Mouse (Mus musculus): ENCODE measurements around the gene Tmem201. TPM values are rescaled to one million over a fixed set of nuclear protein-coding genes. Genes with fewer than 3 reads are reported as not detected.

Gene Tmem201
- polyA plus RNA-seq, 1 experiment, result 74.0 TPM

DNA sequence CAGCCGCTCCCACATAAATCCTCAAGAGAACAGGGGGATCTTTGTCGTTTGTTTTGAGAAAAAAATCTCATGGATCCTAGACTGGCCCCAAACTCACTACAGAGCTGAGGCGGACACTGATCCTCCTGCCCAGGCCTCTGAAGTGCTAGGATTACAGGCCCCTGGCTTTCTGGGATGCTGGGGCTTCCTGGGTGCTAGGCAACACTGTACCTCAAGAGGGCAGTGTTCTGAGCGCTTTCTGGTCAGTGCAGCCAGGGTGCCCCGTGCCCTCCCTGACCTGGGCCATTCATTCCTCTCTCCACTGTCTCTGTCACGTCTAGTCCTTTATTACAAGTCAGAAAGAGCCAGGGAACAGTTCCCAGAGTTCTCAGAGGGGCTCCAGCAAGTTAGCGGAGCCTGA, 25.9 kb downstream of the Tmem201 start:
- DNase-seq (ENCODE audit: low read depth), result peak; percentile 50
- TF ChIP-seq POLR2A (IDR thresholded peaks at IDR 0.05; ENCODE audit: borderline replicate concordance, extremely low read depth, insufficient read depth, insufficient read length, poor library complexity, severe bottlenecking) (no peak), CTCF (IDR thresholded peaks at IDR 0.05; ENCODE audit: borderline replicate concordance, extremely low read depth, insufficient read depth, insufficient read length) (peak; percentile 79)

DNA sequence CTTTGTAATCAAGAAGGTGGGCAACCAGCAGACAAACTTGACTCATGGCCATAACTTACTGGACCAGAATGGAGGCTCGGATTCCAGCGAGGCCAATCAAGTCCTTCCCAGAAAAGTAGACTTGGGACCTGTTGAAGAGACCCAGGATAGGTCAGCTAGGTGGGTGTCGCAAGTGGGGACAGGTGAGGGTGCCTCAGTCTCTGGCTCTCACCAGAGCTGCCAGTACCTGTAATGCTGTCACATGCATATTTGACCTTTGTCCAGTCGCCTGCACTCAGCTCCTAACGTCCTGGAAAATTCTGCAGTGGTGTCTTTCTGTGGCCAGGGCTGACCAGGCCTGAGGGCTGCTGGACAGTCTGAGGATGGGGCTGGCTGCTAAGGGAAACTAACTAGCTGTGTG, 26.4 kb downstream of the Tmem201 start:
- DNase-seq (ENCODE audit: low read depth), result no peak
- no peak for TF ChIP-seq CTCF (IDR thresholded peaks at IDR 0.05; ENCODE audit: borderline replicate concordance, extremely low read depth, insufficient read depth, insufficient read length)
- TF ChIP-seq POLR2A (IDR thresholded peaks at IDR 0.05; ENCODE audit: borderline replicate concordance, extremely low read depth, insufficient read depth, insufficient read length, poor library complexity, severe bottlenecking), result no peak

- peak; percentile 67 for DNase-seq (ENCODE audit: low read depth)
- TF ChIP-seq CTCF (IDR thresholded peaks at IDR 0.05; ENCODE audit: borderline replicate concordance, extremely low read depth, insufficient read depth, insufficient read length) (peak; percentile 59; the same call in 1 of the 2 replicates), POLR2A (IDR thresholded peaks at IDR 0.05; ENCODE audit: borderline replicate concordance, extremely low read depth, insufficient read depth, insufficient read length, poor library complexity, severe bottlenecking) (no peak)
Measured at GRCm38 (mm10) chr4:149710510-149710909, 27.3 kb downstream of the Tmem201 start.

GRCm38 (mm10) chr4:149705941-149706340, 31.9 kb downstream of the Tmem201 start:
- no peak for DNase-seq (ENCODE audit: low read depth)
- no peak for TF ChIP-seq POLR2A (IDR thresholded peaks at IDR 0.05; ENCODE audit: borderline replicate concordance, extremely low read depth, insufficient read depth, insufficient read length, poor library complexity, severe bottlenecking)
- TF ChIP-seq CTCF (IDR thresholded peaks at IDR 0.05; ENCODE audit: borderline replicate concordance, extremely low read depth, insufficient read depth, insufficient read length), result no peak

DNA sequence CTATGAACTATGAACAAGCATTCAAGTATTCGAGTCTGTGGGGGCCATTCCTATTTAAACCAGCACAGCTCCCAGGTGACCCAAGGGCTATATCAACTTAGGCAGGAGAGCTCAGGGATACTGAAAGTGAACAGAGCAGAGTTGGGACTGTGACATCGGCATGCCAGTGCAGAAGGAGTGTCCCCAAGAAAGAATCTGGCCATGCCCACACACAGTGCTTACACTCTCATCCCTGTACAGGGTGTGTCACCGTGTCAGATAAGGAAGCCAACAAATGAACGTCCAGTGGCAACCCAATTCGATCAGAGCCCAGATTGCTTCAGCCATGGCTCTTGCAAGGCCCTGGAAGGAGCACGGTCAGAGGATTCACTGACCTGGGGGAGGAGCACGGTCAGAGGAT, 32.5 kb downstream of the Tmem201 start:
- TF ChIP-seq POLR2A (IDR thresholded peaks at IDR 0.05; ENCODE audit: borderline replicate concordance, extremely low read depth, insufficient read depth, insufficient read length, poor library complexity, severe bottlenecking) (no peak), CTCF (IDR thresholded peaks at IDR 0.05; ENCODE audit: borderline replicate concordance, extremely low read depth, insufficient read depth, insufficient read length) (no peak)
- DNase-seq (ENCODE audit: low read depth), result no peak

GRCm38 (mm10) chr4:149702210-149702979, 35.4 kb downstream of the Tmem201 start, which contains the start of gene Pik3cd:
Pik3cd (minus strand) TSS chr4:149702571.
- DNase-seq (ENCODE audit: low read depth), result no peak
- no peak for TF ChIP-seq POLR2A (IDR thresholded peaks at IDR 0.05; ENCODE audit: borderline replicate concordance, extremely low read depth, insufficient read depth, insufficient read length, poor library complexity, severe bottlenecking)
- TF ChIP-seq CTCF (IDR thresholded peaks at IDR 0.05; ENCODE audit: borderline replicate concordance, extremely low read depth, insufficient read depth, insufficient read length), result no peak

- peak; percentile 47 for DNase-seq (ENCODE audit: low read depth)
- TF ChIP-seq CTCF (IDR thresholded peaks at IDR 0.05; ENCODE audit: borderline replicate concordance, extremely low read depth, insufficient read depth, insufficient read length) (no peak), POLR2A (IDR thresholded peaks at IDR 0.05; ENCODE audit: borderline replicate concordance, extremely low read depth, insufficient read depth, insufficient read length, poor library complexity, severe bottlenecking) (no peak)
Measured at GRCm38 (mm10) chr4:149701426-149702209, 36.2 kb downstream of the Tmem201 start.

GRCm38 (mm10) chr4:149699953-149700352, 37.9 kb downstream of the Tmem201 start:
- DNase-seq (ENCODE audit: low read depth), result no peak

DNA sequence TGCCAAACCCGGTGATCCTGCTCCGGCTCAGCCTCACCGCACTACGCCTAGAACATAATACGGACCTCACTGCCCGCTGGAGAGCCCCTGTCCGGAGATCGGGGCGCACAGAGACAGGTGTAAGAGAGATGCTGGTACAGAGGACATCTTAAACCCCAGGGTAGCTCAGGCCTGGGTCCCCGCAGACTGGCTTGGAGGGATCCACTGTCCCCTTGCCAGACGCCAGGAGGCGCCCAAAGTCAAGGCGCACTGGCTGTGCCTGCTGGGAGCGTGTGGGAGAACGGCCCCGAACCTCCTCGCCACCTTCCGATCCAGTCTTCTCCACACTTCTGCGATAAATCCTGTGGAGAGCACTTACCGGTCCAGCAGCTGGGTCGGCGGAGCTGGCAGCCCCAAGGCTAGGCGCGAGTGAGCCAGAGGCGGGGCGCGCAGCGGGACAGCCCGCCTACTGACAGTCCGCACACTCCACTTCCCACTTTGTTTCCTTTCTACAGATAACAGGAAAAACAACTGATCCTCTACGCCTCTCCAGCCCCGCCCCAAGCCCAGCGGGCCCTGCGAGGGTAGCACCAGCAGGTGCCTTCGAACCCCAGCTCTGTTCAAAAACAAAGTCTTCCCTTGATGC, 39.5 kb downstream of the Tmem201 start:
- no peak for TF ChIP-seq POLR2A (IDR thresholded peaks at IDR 0.05; ENCODE audit: borderline replicate concordance, extremely low read depth, insufficient read depth, insufficient read length, poor library complexity, severe bottlenecking)
- TF ChIP-seq CTCF (IDR thresholded peaks at IDR 0.05; ENCODE audit: borderline replicate concordance, extremely low read depth, insufficient read depth, insufficient read length), result peak; percentile 63
- peak; percentile 73 for DNase-seq (ENCODE audit: low read depth)

More at GRCm38 (mm10) chr4:149699953-149700352, 37.9 kb downstream of the Tmem201 start:
- no peak for TF ChIP-seq POLR2A (IDR thresholded peaks at IDR 0.05; ENCODE audit: borderline replicate concordance, extremely low read depth, insufficient read depth, insufficient read length, poor library complexity, severe bottlenecking)
- TF ChIP-seq CTCF (IDR thresholded peaks at IDR 0.05; ENCODE audit: borderline replicate concordance, extremely low read depth, insufficient read depth, insufficient read length), result no peak

GRCm38 (mm10) chr4:149697506-149698196, 40.2 kb downstream of the Tmem201 start:
- no peak for DNase-seq (ENCODE audit: low read depth)
- TF ChIP-seq POLR2A (IDR thresholded peaks at IDR 0.05; ENCODE audit: borderline replicate concordance, extremely low read depth, insufficient read depth, insufficient read length, poor library complexity, severe bottlenecking) (no peak), CTCF (IDR thresholded peaks at IDR 0.05; ENCODE audit: borderline replicate concordance, extremely low read depth, insufficient read depth, insufficient read length) (no peak)
